Mouse (Mus musculus) limb, embryonic 14.5 days (tissue): ENCODE measurements around the gene Sesn1. TPM values are rescaled to one million over a fixed set of nuclear protein-coding genes. Genes with fewer than 3 reads are reported as not detected.

Experiments used
- ATAC-seq: fragments of 200-750 bp; cut with Nextera tagmentation; 2 replicates; pipeline ENCODE4 v1.8.0; 2017; ENCODE audit warnings: low read depth, moderate number of reproducible peaks, moderate TSS enrichment; ENCODE audit not compliant: low FRiP score
- DNase-seq: peaks from one replicate; pipeline ENCODE4 v3.0.0-alpha.2; 2015; ENCODE audit warnings: low spot score
- H3K27ac ChIP-seq: fragments of 300-500 bp; sonication (generic); replicated peaks from 2 replicates; pipeline ENCODE4 v1.5.1; 2014; ENCODE audit warnings: low read depth, mild to moderate bottlenecking, low read length, moderate library complexity, mixed read lengths
- H3K27me3 ChIP-seq: fragments of 300-500 bp; sonication (generic); 2 replicates; pipeline ENCODE4 v1.6.1; 2014; ENCODE audit warnings: low read length, mixed read lengths; ENCODE audit not compliant: control insufficient read depth, insufficient read depth
- H3K36me3 ChIP-seq: fragments of 300-500 bp; sonication (generic); 2 replicates; pipeline ENCODE4 v1.6.1; 2014; ENCODE audit warnings: mild to moderate bottlenecking, low read length, moderate library complexity, mixed read lengths; ENCODE audit not compliant: control insufficient read depth, insufficient read depth
- H3K4me1 ChIP-seq: fragments of 300-500 bp; sonication (generic); 2 replicates; pipeline ENCODE4 v1.6.1; 2014; ENCODE audit warnings: antibody characterized with exemption, low read length, mixed read lengths; ENCODE audit not compliant: control insufficient read depth, insufficient read depth
- H3K4me2 ChIP-seq: fragments of 300-500 bp; sonication (generic); replicated peaks from 2 replicates; pipeline ENCODE4 v1.6.1; 2014; ENCODE audit warnings: low read depth, mild to moderate bottlenecking, low read length, moderate library complexity; ENCODE audit not compliant: severe bottlenecking
- H3K4me3 ChIP-seq: fragments of 300-500 bp; sonication (generic); replicated peaks from 2 replicates; pipeline ENCODE4 v1.5.1; 2014; ENCODE audit warnings: low read length
- H3K9ac ChIP-seq: fragments of 300-500 bp; sonication (generic); 2 replicates; pipeline ENCODE4 v1.6.1; 2014; ENCODE audit warnings: mild to moderate bottlenecking, low read depth, low read length, moderate library complexity; ENCODE audit not compliant: severe bottlenecking
- H3K9me3 ChIP-seq: fragments of 300-500 bp; sonication (generic); 2 replicates; pipeline ENCODE4 v1.6.1; 2016; ENCODE audit warnings: low read length; ENCODE audit not compliant: control insufficient read depth
- POLR2A ChIP-seq: fragments of 200-500 bp; IDR thresholded peaks from 2 replicates; pipeline ENCODE4 v1.8.0; 2012; ENCODE audit warnings: inconsistent platforms, mild to moderate bottlenecking, moderate library complexity, borderline replicate concordance; ENCODE audit not compliant: insufficient read depth, insufficient read length; ENCODE audit errors: extremely low read depth
- WGBS: fragments of 180-500 bp; shearing (Covaris S2); extraction: QIAGEN DNeasy Blood & Tissue Kit; methylation state at CpG from one replicate; pipeline ENCODE4 v1.1.7; 2014; 5-methylcytosine and 5-hydroxymethylcytosine counted together
- polyA plus RNA-seq, 2 experiments: library from polyadenylated mRNA; depleted of rRNA in 1 of 2; stranded (reverse) in 1 of 2; unstranded in 1 of 2; fragments of >200 nt; fragmentation: Nextera tagmentation in 1 of 2; extraction: Ambion mirVana in 1 of 2; gene quantifications; 2 replicates each; pipeline versions ENCODE4 v1.2.1 to v1.2.3; 2012 to 2014

Gene Sesn1
- polyA plus RNA-seq (2012; rRNA removed) (32.4 and 37.0 TPM in 2 replicates), polyA plus RNA-seq (2014; fragmentation: Nextera tagmentation; extraction: Ambion mirVana) (42.9 and 46.8 TPM in 2 replicates)

- WGBS = 0% methylated on average over 52 of the region's 69 CpGs
- Histone ChIP-seq H3K27ac (peak within 1 kb of the TSS; percentile 94), H3K4me3 (peak within 1 kb of the TSS; percentile 72), H3K9me3 (no peaks in the 10 kb centered on the region), H3K4me2 (peak within 1 kb of the TSS; percentile 81), H3K4me1 (peaks cover 19% of the 10 kb centered on the region), H3K9ac (peak within 1 kb of the TSS; percentile 76), H3K36me3 (no peaks in the 10 kb centered on the region), H3K27me3 (no peaks in the 10 kb centered on the region)
- 0 out of 2 replicates have a peak, but pooled peaks have one; percentile 4 for TF ChIP-seq POLR2A
- DNase-seq (peak; percentile 96), ATAC-seq (peak; percentile 93)
Observed at GRCm38 (mm10) chr10:41809771-41810563, at the start of gene Sesn1, which contains the start of gene Cep57l1. Gene Sesn1 (plus strand): TSS chr10:41809935. Gene Cep57l1 (minus strand): TSS chr10:41809871.

- 69% methylated on average over 3 of the region's 3 CpGs for WGBS
- H3K4me1 ChIP-seq = no peaks in the 10 kb centered on the region
- H3K4me3 ChIP-seq = no peak overlapping the region
- no peaks in the 10 kb centered on the region for H3K36me3 ChIP-seq
- no peaks in the 10 kb centered on the region for H3K27me3 ChIP-seq
- no peak for TF ChIP-seq POLR2A
- H3K9ac ChIP-seq = no peak overlapping the region
- no peak overlapping the region for H3K27ac ChIP-seq
- no peak overlapping the region for H3K4me2 ChIP-seq
- DNase-seq = no peak
- H3K9me3 ChIP-seq = no peaks in the 10 kb centered on the region
- ATAC-seq = no peak
Observed at GRCm38 (mm10) chr10:41760866-41761265, 48.9 kb upstream of the Sesn1 start.

- DNase-seq = no peak
- 68% methylated on average over 3 of the region's 3 CpGs for whole genome bisulfite sequencing
Observed at GRCm38 (mm10) chr10:41763741-41764385, 45.9 kb upstream of the Sesn1 start.

GRCm38 (mm10) chr10:41765586-41765985, 44.1 kb upstream of the Sesn1 start:
- no peak for TF ChIP-seq POLR2A

More at GRCm38 (mm10) chr10:41763741-41764385, 45.9 kb upstream of the Sesn1 start:
- no peak for ATAC-seq
- no peaks in the 10 kb centered on the region for H3K9me3 ChIP-seq
- no peaks in the 10 kb centered on the region for H3K36me3 ChIP-seq
- H3K4me2 ChIP-seq = no peak overlapping the region
- H3K9ac ChIP-seq = no peak overlapping the region
- no peaks in the 10 kb centered on the region for H3K27me3 ChIP-seq
- TF ChIP-seq POLR2A = no peak
- H3K27ac ChIP-seq = no peak overlapping the region
- H3K4me3 ChIP-seq = no peak overlapping the region
- no peaks in the 10 kb centered on the region for H3K4me1 ChIP-seq

GRCm38 (mm10) chr10:41766280-41766679, 43.5 kb upstream of the Sesn1 start:
- Histone ChIP-seq H3K36me3 (no peaks in the 10 kb centered on the region), H3K9me3 (no peaks in the 10 kb centered on the region), H3K27ac (no peak overlapping the region), H3K9ac (no peak overlapping the region), H3K4me2 (no peak overlapping the region), H3K4me3 (no peak overlapping the region), H3K4me1 (no peaks in the 10 kb centered on the region), H3K27me3 (no peaks in the 10 kb centered on the region)
- 73% methylated on average over 4 of the region's 4 CpGs for WGBS
- DNase-seq (no peak), ATAC-seq (no peak)
- TF ChIP-seq POLR2A = no peak

More at GRCm38 (mm10) chr10:41765586-41765985, 44.1 kb upstream of the Sesn1 start:
- H3K36me3 ChIP-seq = no peaks in the 10 kb centered on the region
- no peaks in the 10 kb centered on the region for H3K4me1 ChIP-seq
- no peak overlapping the region for H3K4me2 ChIP-seq
- H3K9me3 ChIP-seq = no peaks in the 10 kb centered on the region
- H3K9ac ChIP-seq = no peak overlapping the region
- ATAC-seq (no peak), DNase-seq (no peak)
- H3K4me3 ChIP-seq = no peak overlapping the region
- H3K27me3 ChIP-seq = no peaks in the 10 kb centered on the region
- WGBS = 89% methylated on average over 4 of the region's 4 CpGs
- H3K27ac ChIP-seq = no peak overlapping the region
